Mouse (Mus musculus) limb, embryonic 15.5 days (tissue): ENCODE results near the gene Tatdn3. TPM values are rescaled to one million over a fixed set of nuclear protein-coding genes. Genes with fewer than 3 reads are reported as not detected.

Source experiments
- ATAC-seq: fragments of 200-750 bp; cut with Nextera tagmentation; 2 replicates; pipeline ENCODE4 v1.8.0; 2017; ENCODE audit warnings: low read depth, moderate TSS enrichment; ENCODE audit not compliant: insufficient number of reproducible peaks, low FRiP score, low TSS enrichment
- H3K27ac ChIP-seq: fragments of 300-500 bp; sonication (generic); 2 replicates; pipeline ENCODE4 v1.5.1; 2015; ENCODE audit warnings: moderate library complexity, mild to moderate bottlenecking, inconsistent platforms
- H3K27me3 ChIP-seq: fragments of 300-500 bp; sonication (generic); 2 replicates; pipeline ENCODE4 v1.6.1; 2015; ENCODE audit warnings: inconsistent platforms
- H3K36me3 ChIP-seq: fragments of 300-500 bp; sonication (generic); 2 replicates; pipeline ENCODE4 v1.6.1; 2015; ENCODE audit warnings: inconsistent platforms
- H3K4me1 ChIP-seq: fragments of 300-500 bp; sonication (generic); 2 replicates; pipeline ENCODE4 v1.6.1; 2015; ENCODE audit warnings: inconsistent platforms
- H3K4me2 ChIP-seq: fragments of 300-500 bp; sonication (generic); 2 replicates; pipeline ENCODE4 v1.6.1; 2015; ENCODE audit warnings: mild to moderate bottlenecking, inconsistent platforms
- H3K4me3 ChIP-seq: fragments of 300-500 bp; sonication (generic); 2 replicates; pipeline ENCODE4 v1.5.1; 2015; ENCODE audit warnings: mild to moderate bottlenecking, inconsistent platforms
- H3K9ac ChIP-seq: fragments of 300-500 bp; sonication (generic); 2 replicates; pipeline ENCODE4 v1.6.1; 2015; ENCODE audit warnings: inconsistent platforms
- H3K9me3 ChIP-seq: fragments of 300-500 bp; sonication (generic); 2 replicates; pipeline ENCODE4 v1.6.1; 2016; ENCODE audit warnings: inconsistent platforms
- WGBS: fragments of 180-500 bp; shearing (Covaris S2); methylation state at CpG from one replicate; pipeline ENCODE4 v1.1.7; 2015; 5-methylcytosine and 5-hydroxymethylcytosine counted together
- polyA plus RNA-seq: library from polyadenylated mRNA; unstranded; fragments of >200 nt; fragmentation: Nextera tagmentation; extraction: Ambion mirVana; gene quantifications from 2 replicates; pipeline ENCODE4 v1.2.1, GENCODE M21; 2015

Tatdn3 gene
- polyA plus RNA-seq, 1 experiment from 2014 or later: 12.6 TPM

- WGBS: 70% methylated on average over 9 of the region's 9 CpGs
- H3K4me1 ChIP-seq: peaks cover 31% of the 10 kb centered on the region
These were observed 32.3 kb upstream of the Tatdn3 start for GRCm38 (mm10) chr1:191095019-191095418.

GRCm38 (mm10) chr1:191093578-191093977 lies 30.8 kb upstream of the Tatdn3 start:
- H3K9me3 ChIP-seq: no peaks in the 10 kb centered on the region
- ATAC-seq: no peak
- H3K27me3 ChIP-seq: no peaks in the 10 kb centered on the region; the same call in 1 of the 2 replicates
- WGBS: 73% methylated on average over 5 of the region's 5 CpGs
- H3K9ac ChIP-seq: no peak overlapping the region
- H3K4me3 ChIP-seq: no peak overlapping the region
- H3K27ac ChIP-seq: no peak overlapping the region
- no peak overlapping the region for H3K4me2 ChIP-seq
- peaks cover 20% of the 10 kb centered on the region for H3K4me1 ChIP-seq
- no peaks in the 10 kb centered on the region for H3K36me3 ChIP-seq

More at GRCm38 (mm10) chr1:191095019-191095418, 32.3 kb upstream of the Tatdn3 start:
- H3K27ac ChIP-seq: no peak overlapping the region
- H3K4me3 ChIP-seq: no peak overlapping the region
- ATAC-seq: no peak
- no peak overlapping the region for H3K9ac ChIP-seq
- no peak overlapping the region for H3K4me2 ChIP-seq
- H3K9me3 ChIP-seq: no peaks in the 10 kb centered on the region
- peaks cover 8% of the 10 kb centered on the region; the same call in 1 of the 2 replicates for H3K27me3 ChIP-seq
- H3K36me3 ChIP-seq: no peaks in the 10 kb centered on the region

- ATAC-seq: no peak
- H3K4me3 ChIP-seq: no peak overlapping the region
- no peaks in the 10 kb centered on the region for H3K9me3 ChIP-seq
- H3K27me3 ChIP-seq: no peaks in the 10 kb centered on the region
- H3K4me1 ChIP-seq: peaks cover 6% of the 10 kb centered on the region; the same call in 1 of the 2 replicates
- no peak overlapping the region for H3K4me2 ChIP-seq
- no peak overlapping the region for H3K9ac ChIP-seq
- H3K36me3 ChIP-seq: no peaks in the 10 kb centered on the region
- no peak overlapping the region for H3K27ac ChIP-seq
- 70% methylated on average over 8 of the region's 8 CpGs for WGBS
These were observed 29.3 kb upstream of the Tatdn3 start for GRCm38 (mm10) chr1:191092050-191092449.

- H3K4me3 ChIP-seq: no peak overlapping the region
- no peak for ATAC-seq
These were observed 26.6 kb upstream of the Tatdn3 start for GRCm38 (mm10) chr1:191089355-191089754.

GRCm38 (mm10) chr1:191087955-191088354 lies 25.2 kb upstream of the Tatdn3 start:
- no peak for ATAC-seq
- Histone ChIP-seq H3K27me3 (no peaks in the 10 kb centered on the region), H3K27ac (no peak overlapping the region), H3K9ac (no peak overlapping the region), H3K36me3 (peaks cover 10% of the 10 kb centered on the region; the same call in 1 of the 2 replicates), H3K9me3 (no peaks in the 10 kb centered on the region), H3K4me1 (peaks cover 10% of the 10 kb centered on the region; the same call in 1 of the 2 replicates), H3K4me3 (no peak overlapping the region), H3K4me2 (no peak overlapping the region)
- 71% methylated on average over 5 of the region's 5 CpGs for WGBS

More at GRCm38 (mm10) chr1:191089355-191089754, 26.6 kb upstream of the Tatdn3 start:
- Histone ChIP-seq H3K27me3 (no peaks in the 10 kb centered on the region), H3K27ac (no peak overlapping the region), H3K9me3 (no peaks in the 10 kb centered on the region), H3K36me3 (0 out of 2 replicates have a peak, but pooled peaks cover 2% of the 10 kb centered on the region), H3K4me2 (no peak overlapping the region), H3K4me1 (peaks cover 10% of the 10 kb centered on the region; the same call in 1 of the 2 replicates), H3K9ac (no peak overlapping the region)
- 80% methylated on average over 6 of the region's 6 CpGs for WGBS

- H3K4me1 ChIP-seq: peaks cover 9% of the 10 kb centered on the region; the same call in 1 of the 2 replicates
- no peak overlapping the region for H3K9ac ChIP-seq
- H3K36me3 ChIP-seq: peaks cover 18% of the 10 kb centered on the region
- no peak overlapping the region for H3K27ac ChIP-seq
- ATAC-seq: no peak
- WGBS: 74% methylated on average over 8 of the region's 8 CpGs
- no peaks in the 10 kb centered on the region for H3K9me3 ChIP-seq
- H3K4me3 ChIP-seq: no peak overlapping the region
- H3K4me2 ChIP-seq: no peak overlapping the region
- H3K27me3 ChIP-seq: no peaks in the 10 kb centered on the region
These were observed 24.2 kb upstream of the Tatdn3 start for GRCm38 (mm10) chr1:191086960-191087359.

- Histone ChIP-seq H3K9ac (no peak overlapping the region), H3K36me3 (peaks cover 23% of the 10 kb centered on the region), H3K27me3 (no peaks in the 10 kb centered on the region), H3K4me2 (no peak overlapping the region), H3K9me3 (no peaks in the 10 kb centered on the region), H3K27ac (no peak overlapping the region), H3K4me3 (no peak overlapping the region), H3K4me1 (peaks cover 6% of the 10 kb centered on the region; the same call in 1 of the 2 replicates)
- no peak for ATAC-seq
- 76% methylated on average over 7 of the region's 7 CpGs for WGBS
These were observed 23.7 kb upstream of the Tatdn3 start for GRCm38 (mm10) chr1:191086304-191086878.

GRCm38 (mm10) chr1:191085597-191085996 lies 22.9 kb upstream of the Tatdn3 start:
- Histone ChIP-seq H3K4me1 (peaks cover 6% of the 10 kb centered on the region; the same call in 1 of the 2 replicates), H3K27me3 (no peaks in the 10 kb centered on the region), H3K9me3 (no peaks in the 10 kb centered on the region), H3K36me3 (peaks cover 28% of the 10 kb centered on the region), H3K9ac (no peak overlapping the region), H3K4me3 (no peak overlapping the region), H3K27ac (no peak overlapping the region), H3K4me2 (no peak overlapping the region)
- WGBS: 73% methylated on average over 12 of the region's 12 CpGs
- no peak for ATAC-seq

- H3K27ac ChIP-seq: no peak overlapping the region
- no peak overlapping the region for H3K4me3 ChIP-seq
- peaks cover 6% of the 10 kb centered on the region; the same call in 1 of the 2 replicates for H3K4me1 ChIP-seq
- no peak for ATAC-seq
- no peak overlapping the region for H3K4me2 ChIP-seq
- no peak overlapping the region for H3K9ac ChIP-seq
- H3K36me3 ChIP-seq: peaks cover 33% of the 10 kb centered on the region
- H3K27me3 ChIP-seq: no peaks in the 10 kb centered on the region
- 70% methylated on average over 5 of the region's 5 CpGs for WGBS
- no peaks in the 10 kb centered on the region for H3K9me3 ChIP-seq
These were observed 22.3 kb upstream of the Tatdn3 start for GRCm38 (mm10) chr1:191084951-191085559.

- WGBS: 83% methylated on average over 8 of the region's 8 CpGs
- H3K4me3 ChIP-seq: no peak overlapping the region
- peaks cover 43% of the 10 kb centered on the region for H3K36me3 ChIP-seq
- ATAC-seq: no peak
- no peak overlapping the region for H3K4me2 ChIP-seq
- no peaks in the 10 kb centered on the region for H3K27me3 ChIP-seq
- H3K27ac ChIP-seq: no peak overlapping the region
- no peak overlapping the region for H3K9ac ChIP-seq
- H3K4me1 ChIP-seq: peaks cover 6% of the 10 kb centered on the region; the same call in 1 of the 2 replicates
- H3K9me3 ChIP-seq: no peaks in the 10 kb centered on the region
These were observed 20.5 kb upstream of the Tatdn3 start for GRCm38 (mm10) chr1:191083230-191083629.

- Histone ChIP-seq H3K27me3 (no peaks in the 10 kb centered on the region), H3K9ac (no peak overlapping the region), H3K4me1 (no peaks in the 10 kb centered on the region), H3K27ac (no peak overlapping the region; the same call in 1 of the 2 replicates), H3K36me3 (peaks cover 78% of the 10 kb centered on the region), H3K4me2 (no peak overlapping the region), H3K4me3 (no peak overlapping the region), H3K9me3 (no peaks in the 10 kb centered on the region)
- 52% methylated on average over 10 of the region's 10 CpGs for WGBS
- no peak for ATAC-seq
These were observed 12.6 kb upstream of the Tatdn3 start for GRCm38 (mm10) chr1:191075199-191075883.

GRCm38 (mm10) chr1:191073486-191073885 lies 10.8 kb upstream of the Tatdn3 start:
- H3K4me2 ChIP-seq: no peak overlapping the region
- H3K4me3 ChIP-seq: no peak overlapping the region
- H3K27ac ChIP-seq: no peak overlapping the region
- H3K4me1 ChIP-seq: no peaks in the 10 kb centered on the region
- peaks cover 87% of the 10 kb centered on the region for H3K36me3 ChIP-seq
- 81% methylated on average over 4 of the region's 4 CpGs for WGBS
- H3K9ac ChIP-seq: no peak overlapping the region
- no peak for ATAC-seq
- H3K9me3 ChIP-seq: no peaks in the 10 kb centered on the region
- H3K27me3 ChIP-seq: no peaks in the 10 kb centered on the region
